Mouse (Mus musculus): ENCODE measurements around the gene Btbd35f8. TPM values are rescaled to one million over a fixed set of nuclear protein-coding genes. Genes with fewer than 3 reads are reported as not detected.
"Not testable (repeated sequence)": the region's sequence is repeated elsewhere in the genome, so short reads cannot be mapped to it uniquely, and the experiment has no call there.

Gene Btbd35f8
- total RNA-seq (2014; rRNA removed) (not detected in 2 replicates), polyA plus RNA-seq (2012; rRNA removed) (not detected in 2 replicates)

DNA sequence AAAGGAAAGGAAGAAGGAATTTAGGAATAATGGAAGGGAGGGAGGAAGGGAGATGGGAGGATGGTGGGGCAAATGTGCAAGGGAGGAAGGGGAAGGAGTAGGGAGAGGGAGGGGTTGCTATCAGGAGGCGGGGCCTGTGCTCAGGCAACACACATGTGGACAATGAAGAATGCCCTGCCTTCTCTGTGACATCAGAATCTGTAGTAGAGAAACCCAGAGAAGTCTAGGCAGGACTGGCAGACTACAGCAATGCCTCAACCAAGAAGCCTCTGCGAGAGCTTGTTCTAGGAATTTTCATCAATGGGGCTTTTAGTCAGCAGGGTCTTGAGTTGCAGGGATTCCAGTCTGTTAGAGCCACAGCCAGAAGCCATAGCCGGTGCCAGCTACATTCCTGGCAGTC lies at the start of gene Btbd35f8:
Btbd35f8 (plus strand) TSS at position 301 of the 400 bp plus-strand sequence.
- no CpG with 5 or more reads among the region's 3 CpGs for WGBS
- H3K27me3 ChIP-seq (ENCODE audit: control insufficient read depth, insufficient read depth, low read length); H3K79me2 ChIP-seq (ENCODE audit: control insufficient read depth, insufficient read depth, low read length); H3K27ac ChIP-seq (replicated peaks; ENCODE audit: insufficient read depth, low read depth, low read length); DNase-seq (ENCODE audit: extremely low read depth, low read depth, low spot score); H3K36me3 ChIP-seq (ENCODE audit: control insufficient read depth, insufficient read depth, low read length); H3K9ac ChIP-seq (ENCODE audit: low read depth, low read length); H3K4me3 ChIP-seq (ENCODE audit: insufficient read depth, low read depth, low read length); H3K4me1 ChIP-seq (ENCODE audit: control insufficient read depth, insufficient read depth, low read length): not testable (repeated sequence)

Other genes with a start within 250 kb of the Btbd35f8 start
- gene Spin2g, start 211.8 kb upstream of the Btbd35f8 start, total RNA-seq (2014; rRNA removed), result not detected in 2 replicates
- gene Spin2g, start 211.8 kb upstream of the Btbd35f8 start, polyA plus RNA-seq (2012; rRNA removed), result not detected in 2 replicates

All from liver, adult 2 months (tissue).